Mouse (Mus musculus): ENCODE measurements around the gene Trat1. TPM values are rescaled to one million over a fixed set of nuclear protein-coding genes. Genes with fewer than 3 reads are reported as not detected.

Gene Trat1
- polyA plus RNA-seq (2012; ENCODE audit: insufficient read depth, insufficient read length, missing spikeins) = not detected in 2 replicates

- H3K4me3 ChIP-seq (ENCODE audit: insufficient read depth, low read depth, low read length) = no peak within 1 kb of the TSS
- H3K27ac ChIP-seq (replicated peaks; ENCODE audit: low read depth, low read length) = no peak within 1 kb of the TSS
- H3K4me1 ChIP-seq (ENCODE audit: control insufficient read depth, insufficient read depth, insufficient read length, low read length) = no peaks in the 10 kb centered on the region
Measured at GRCm38 (mm10) chr16:48771971-48772445, at the start of gene Trat1. Trat1 (minus strand) TSS chr16:48772021.

GRCm38 (mm10) chr16:48818524-48818923 lies 46.7 kb upstream of the Trat1 start:
- Histone ChIP-seq H3K4me1 (ENCODE audit: control insufficient read depth, insufficient read depth, insufficient read length, low read length) (no peaks in the 10 kb centered on the region), H3K27ac (replicated peaks; ENCODE audit: low read depth, low read length) (no peak overlapping the region), H3K4me3 (ENCODE audit: insufficient read depth, low read depth, low read length) (no peak overlapping the region)

- Histone ChIP-seq H3K4me1 (ENCODE audit: control insufficient read depth, insufficient read depth, insufficient read length, low read length) (no peaks in the 10 kb centered on the region), H3K27ac (replicated peaks; ENCODE audit: low read depth, low read length) (no peak within 1 kb of the TSS), H3K4me3 (ENCODE audit: insufficient read depth, low read depth, low read length) (no peak within 1 kb of the TSS)
Measured at GRCm38 (mm10) chr16:48816695-48817094, 44.9 kb upstream of the Trat1 start, which contains the start of gene Retnlb. Retnlb (plus strand) TSS chr16:48816856.

GRCm38 (mm10) chr16:48811881-48812436 lies 40.1 kb upstream of the Trat1 start:
- no peak overlapping the region for H3K27ac ChIP-seq (replicated peaks; ENCODE audit: low read depth, low read length)
- no peak overlapping the region for H3K4me3 ChIP-seq (ENCODE audit: insufficient read depth, low read depth, low read length)
- H3K4me1 ChIP-seq (ENCODE audit: control insufficient read depth, insufficient read depth, insufficient read length, low read length) = no peaks in the 10 kb centered on the region

- H3K27ac ChIP-seq (replicated peaks; ENCODE audit: low read depth, low read length) = no peak overlapping the region
- no peaks in the 10 kb centered on the region for H3K4me1 ChIP-seq (ENCODE audit: control insufficient read depth, insufficient read depth, insufficient read length, low read length)
- H3K4me3 ChIP-seq (ENCODE audit: insufficient read depth, low read depth, low read length) = no peak overlapping the region
Measured at GRCm38 (mm10) chr16:48809374-48809773, 37.6 kb upstream of the Trat1 start.

- Histone ChIP-seq H3K4me1 (ENCODE audit: control insufficient read depth, insufficient read depth, insufficient read length, low read length) (no peaks in the 10 kb centered on the region), H3K27ac (replicated peaks; ENCODE audit: low read depth, low read length) (no peak overlapping the region), H3K4me3 (ENCODE audit: insufficient read depth, low read depth, low read length) (no peak overlapping the region)
Measured at GRCm38 (mm10) chr16:48806521-48806920, 34.7 kb upstream of the Trat1 start.

- Histone ChIP-seq H3K27ac (replicated peaks; ENCODE audit: low read depth, low read length) (no peak overlapping the region), H3K4me3 (ENCODE audit: insufficient read depth, low read depth, low read length) (no peak overlapping the region), H3K4me1 (ENCODE audit: control insufficient read depth, insufficient read depth, insufficient read length, low read length) (no peaks in the 10 kb centered on the region)
Measured at GRCm38 (mm10) chr16:48805412-48805811, 33.6 kb upstream of the Trat1 start.

- no peak overlapping the region for H3K4me3 ChIP-seq (ENCODE audit: insufficient read depth, low read depth, low read length)
- H3K4me1 ChIP-seq (ENCODE audit: control insufficient read depth, insufficient read depth, insufficient read length, low read length) = no peaks in the 10 kb centered on the region
Measured at GRCm38 (mm10) chr16:48800906-48801305, 29.1 kb upstream of the Trat1 start.

GRCm38 (mm10) chr16:48799470-48799869 lies 27.6 kb upstream of the Trat1 start:
- Histone ChIP-seq H3K27ac (replicated peaks; ENCODE audit: low read depth, low read length) (no peak overlapping the region), H3K4me1 (ENCODE audit: control insufficient read depth, insufficient read depth, insufficient read length, low read length) (no peaks in the 10 kb centered on the region)

More at GRCm38 (mm10) chr16:48800906-48801305, 29.1 kb upstream of the Trat1 start:
- H3K27ac ChIP-seq (replicated peaks; ENCODE audit: low read depth, low read length) = no peak overlapping the region

GRCm38 (mm10) chr16:48798285-48798684 lies 26.5 kb upstream of the Trat1 start:
- H3K27ac ChIP-seq (replicated peaks; ENCODE audit: low read depth, low read length) = no peak overlapping the region
- H3K4me1 ChIP-seq (ENCODE audit: control insufficient read depth, insufficient read depth, insufficient read length, low read length) = no peaks in the 10 kb centered on the region
- H3K4me3 ChIP-seq (ENCODE audit: insufficient read depth, low read depth, low read length) = no peak overlapping the region

More at GRCm38 (mm10) chr16:48799470-48799869, 27.6 kb upstream of the Trat1 start:
- no peak overlapping the region for H3K4me3 ChIP-seq (ENCODE audit: insufficient read depth, low read depth, low read length)

- Histone ChIP-seq H3K4me1 (ENCODE audit: control insufficient read depth, insufficient read depth, insufficient read length, low read length) (no peaks in the 10 kb centered on the region), H3K4me3 (ENCODE audit: insufficient read depth, low read depth, low read length) (no peak overlapping the region), H3K27ac (replicated peaks; ENCODE audit: low read depth, low read length) (no peak overlapping the region)
Measured at GRCm38 (mm10) chr16:48788704-48789185, 16.9 kb upstream of the Trat1 start.

- H3K4me1 ChIP-seq (ENCODE audit: control insufficient read depth, insufficient read depth, insufficient read length, low read length) = no peaks in the 10 kb centered on the region
- H3K4me3 ChIP-seq (ENCODE audit: insufficient read depth, low read depth, low read length) = no peak overlapping the region
- H3K27ac ChIP-seq (replicated peaks; ENCODE audit: low read depth, low read length) = no peak overlapping the region
Measured at GRCm38 (mm10) chr16:48786258-48786657, 14.4 kb upstream of the Trat1 start.

- no peaks in the 10 kb centered on the region for H3K4me1 ChIP-seq (ENCODE audit: control insufficient read depth, insufficient read depth, insufficient read length, low read length)
- no peak overlapping the region for H3K27ac ChIP-seq (replicated peaks; ENCODE audit: low read depth, low read length)
- no peak overlapping the region for H3K4me3 ChIP-seq (ENCODE audit: insufficient read depth, low read depth, low read length)
Measured at GRCm38 (mm10) chr16:48777254-48777653, 5.4 kb upstream of the Trat1 start.

- H3K4me3 ChIP-seq (ENCODE audit: insufficient read depth, low read depth, low read length) = no peak overlapping the region
- H3K27ac ChIP-seq (replicated peaks; ENCODE audit: low read depth, low read length) = no peak overlapping the region
- no peaks in the 10 kb centered on the region for H3K4me1 ChIP-seq (ENCODE audit: control insufficient read depth, insufficient read depth, insufficient read length, low read length)
Measured at GRCm38 (mm10) chr16:48769183-48769582, 2.6 kb downstream of the Trat1 start.

- Histone ChIP-seq H3K27ac (replicated peaks; ENCODE audit: low read depth, low read length) (no peak overlapping the region), H3K4me3 (ENCODE audit: insufficient read depth, low read depth, low read length) (no peak overlapping the region), H3K4me1 (ENCODE audit: control insufficient read depth, insufficient read depth, insufficient read length, low read length) (no peaks in the 10 kb centered on the region)
Measured at GRCm38 (mm10) chr16:48760643-48761481, 11.0 kb downstream of the Trat1 start.

Measured in brown adipose tissue, adult 24 weeks (tissue).